Mouse (Mus musculus): Measurements from ENCODE around the gene Klc4.

Gene Klc4

DNA sequence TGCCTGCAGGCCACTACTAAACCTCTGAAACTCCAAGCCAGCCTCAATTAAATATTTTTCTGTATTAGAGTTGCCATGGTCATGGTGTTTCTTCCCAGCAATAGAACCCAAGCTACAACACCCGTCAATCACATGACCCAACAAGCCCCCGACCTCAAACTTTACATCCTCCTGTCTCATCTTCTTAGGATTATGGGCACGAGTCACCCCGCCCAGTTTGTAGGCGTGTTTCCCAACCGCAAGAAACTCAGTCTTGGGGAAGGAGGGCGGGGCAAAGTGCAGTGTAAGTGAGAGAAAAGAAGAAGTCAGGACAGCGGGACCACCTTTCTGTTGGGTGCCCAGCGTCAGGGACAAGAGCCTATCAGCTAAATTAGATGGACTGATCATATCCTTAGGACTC is 57.6 kb downstream of the Klc4 start:
- DNase-seq, result no peak

DNA sequence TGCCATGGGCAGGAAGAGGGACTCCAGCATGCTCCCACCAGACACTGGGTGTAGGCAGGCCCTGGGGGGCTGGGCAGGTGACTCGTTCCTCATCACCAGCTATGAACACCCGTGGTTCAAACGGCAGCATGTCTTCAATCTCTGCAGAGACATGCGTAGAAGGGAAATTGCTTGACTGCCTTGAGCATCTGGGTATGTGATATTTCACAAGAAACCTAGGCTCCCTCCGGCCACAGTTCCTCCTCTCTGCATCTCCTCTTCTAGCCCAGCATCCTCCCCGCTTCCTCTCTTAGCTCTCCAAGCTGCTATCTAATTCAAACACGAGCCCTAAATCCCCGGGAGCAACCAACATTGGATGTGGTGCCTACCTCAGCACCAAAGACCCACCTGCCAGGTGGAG is 59.5 kb downstream of the Klc4 start:
- DNase-seq, result no peak
